Mouse (Mus musculus) embryo, embryonic 10.5 days (tissue): Measurements from ENCODE around the gene Hist1h2bg.
"Not testable (repeated sequence)": the region's sequence is repeated elsewhere in the genome, so short reads cannot be mapped to it uniquely, and the experiment has no call there.

Experiments
- DNase-seq: peaks from one replicate; pipeline ENCODE4 v3.0.0-alpha.2; 2015; ENCODE audit warnings: low spot score

The Hist1h2bg gene

GRCm38 (mm10) chr13:23562699-23563462 is 8.3 kb upstream of the Hist1h2bg start:
- DNase-seq: peak; percentile 85

GRCm38 (mm10) chr13:23564482-23564881 is 6.7 kb upstream of the Hist1h2bg start:
- no peak for DNase-seq

- DNase-seq: peak; percentile 78
Observed at GRCm38 (mm10) chr13:23570261-23571021, 755 bp upstream of the Hist1h2bg start.

- peak; percentile 82 for DNase-seq
Observed at GRCm38 (mm10) chr13:23571504-23572217, 465 bp downstream of the Hist1h2bg start.

- DNase-seq: peak; percentile 72
Observed at GRCm38 (mm10) chr13:23572218-23573033, 1.2 kb downstream of the Hist1h2bg start.

GRCm38 (mm10) chr13:23573034-23573897 is 2.1 kb downstream of the Hist1h2bg start:
- DNase-seq: peak; percentile 50

GRCm38 (mm10) chr13:23573898-23574524 is 2.8 kb downstream of the Hist1h2bg start, which contains the start of the genes Hist1h2bf and Hist1h2ad:
Hist1h2bf (minus strand) TSS chr13:23574196.
Hist1h2ad (plus strand) TSS chr13:23574381.
- DNase-seq: peak; percentile 99

- peak; percentile 67 for DNase-seq
Observed at GRCm38 (mm10) chr13:23574546-23575170, 3.5 kb downstream of the Hist1h2bg start.

GRCm38 (mm10) chr13:23575271-23575851 is 4.2 kb downstream of the Hist1h2bg start, which contains the start of gene Hist1h3d:
Hist1h3d (plus strand) TSS chr13:23575763.
- DNase-seq: peak; percentile 94

- not testable (repeated sequence) for DNase-seq
Observed at GRCm38 (mm10) chr13:23575864-23576313, 4.7 kb downstream of the Hist1h2bg start.

GRCm38 (mm10) chr13:23576351-23576881 is 5.2 kb downstream of the Hist1h2bg start:
- DNase-seq: peak; percentile 79

GRCm38 (mm10) chr13:23576906-23577639 is 5.9 kb downstream of the Hist1h2bg start:
- peak; percentile 57 for DNase-seq

GRCm38 (mm10) chr13:23577835-23578234 is 6.6 kb downstream of the Hist1h2bg start:
- peak; percentile 36 for DNase-seq

GRCm38 (mm10) chr13:23581408-23582218 is 10.4 kb downstream of the Hist1h2bg start, which contains the start of gene Hist1h4d:
Hist1h4d (plus strand) TSS chr13:23581598.
- DNase-seq: peak; percentile 100

- peak; percentile 80 for DNase-seq
Observed at GRCm38 (mm10) chr13:23582219-23583056, 11.2 kb downstream of the Hist1h2bg start.
